Mouse (Mus musculus) B cell, adult 62 days (primary cell): ENCODE data around the gene Zfp781. TPM values are rescaled to one million over a fixed set of nuclear protein-coding genes. Genes with fewer than 3 reads are reported as not detected.

ENCODE experiments used
- total RNA-seq: library from RNA; stranded (reverse); gene quantifications from 4 replicates; pipeline ENCODE4 v1.2.4, GENCODE M21; 2023

Zfp781 gene
- 3.1 to 6.0 TPM (median 3.9 TPM) in 4 replicates for total RNA-seq

DNA sequence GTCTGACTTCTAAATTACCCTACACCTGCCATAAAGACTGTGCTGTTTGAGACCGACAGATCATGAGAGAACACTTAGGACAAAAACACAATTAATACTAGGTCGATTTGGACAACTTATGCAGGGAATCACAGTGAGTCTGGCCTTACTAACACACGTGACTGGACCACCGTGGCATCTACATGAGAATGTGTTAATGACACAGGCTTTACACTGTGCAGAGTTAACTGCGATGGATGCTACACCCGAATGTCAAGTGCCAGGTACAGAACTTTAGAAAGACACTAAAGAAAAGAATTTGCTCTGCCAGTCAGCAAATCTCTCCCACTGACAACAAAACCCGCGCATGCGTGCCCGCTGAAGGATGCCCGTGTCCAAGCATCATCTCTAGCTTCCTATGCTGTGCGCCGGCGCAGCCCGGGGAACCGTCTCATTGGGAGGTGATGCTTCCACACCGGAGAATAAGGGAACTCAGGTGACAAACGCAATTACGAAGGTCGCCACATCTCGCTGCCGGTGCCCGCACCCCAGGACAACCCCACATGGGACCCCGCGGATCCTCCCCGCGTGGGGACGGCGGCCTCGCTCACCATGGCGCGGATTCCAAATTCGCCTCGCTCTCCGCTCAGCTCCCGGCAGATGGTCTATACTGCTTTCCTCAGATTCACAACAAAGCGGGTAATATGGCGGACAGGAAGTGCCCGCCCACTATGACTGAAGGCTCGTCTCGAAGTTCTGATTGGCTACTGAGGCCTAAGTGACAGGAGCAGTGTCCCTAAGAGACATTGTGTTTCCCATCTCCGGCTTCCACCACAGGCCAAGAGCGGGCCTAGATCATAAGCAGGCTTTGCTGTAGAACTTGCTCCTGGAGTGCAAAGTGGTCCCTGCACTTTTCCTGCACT lies at the start of gene Zfp781:
Gene Zfp781, minus strand, starts transcription at position 639 of the 902 bp plus-strand sequence.

DNA sequence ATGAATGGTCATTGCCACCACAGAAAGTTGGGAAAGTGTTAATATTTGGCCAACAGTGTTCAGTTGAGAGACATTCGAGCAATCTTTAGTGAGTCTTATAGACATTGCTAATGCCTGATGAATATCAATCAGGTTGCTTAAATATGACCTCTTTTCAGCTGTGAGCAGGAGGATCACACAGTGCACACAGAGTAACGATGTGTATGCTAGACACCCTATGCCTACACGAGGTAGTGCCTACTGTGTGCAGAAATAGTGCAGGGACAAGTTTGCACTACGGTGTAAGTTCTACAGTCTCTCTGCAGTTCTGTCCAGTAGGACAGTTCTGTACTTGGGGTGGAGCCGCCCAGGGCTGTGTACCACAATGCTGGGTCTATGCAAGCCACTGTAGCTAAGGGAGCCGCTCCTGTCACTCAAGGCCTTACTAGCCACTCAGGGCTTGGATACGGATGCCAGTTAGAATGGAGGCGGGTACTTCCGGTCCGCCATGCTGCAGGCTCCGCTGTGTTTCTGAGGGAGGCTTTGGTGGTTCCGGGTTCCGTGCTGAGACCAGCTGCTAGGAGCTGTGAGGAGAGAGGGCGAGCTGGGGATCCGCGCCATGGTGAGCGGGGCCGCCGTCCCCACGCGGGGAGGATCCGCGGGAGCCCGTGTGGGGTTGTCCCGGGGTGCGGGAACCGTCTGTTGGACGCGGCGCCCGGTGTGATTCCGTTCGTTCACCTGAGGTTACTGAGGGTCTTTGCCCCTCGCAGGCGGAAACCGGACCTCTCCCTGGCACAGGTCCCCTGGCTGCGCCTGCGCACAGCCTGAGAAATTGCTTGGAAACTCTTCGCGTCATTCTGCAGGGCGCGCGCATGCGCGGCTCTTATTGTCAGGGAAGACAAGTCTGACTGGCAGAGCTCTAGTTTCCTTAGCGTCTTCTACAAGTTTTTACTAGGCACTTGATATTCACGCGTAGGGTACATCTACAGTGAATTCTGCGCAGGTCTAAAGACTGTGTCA lies 66.6 kb downstream of the Zfp781 start, which contains the start of gene Gm32687:
Gene Gm32687, plus strand, starts transcription at position 526 of the 999 bp plus-strand sequence.

Other genes with a start within 250 kb of the Zfp781 start
- gene Zfp433, start 225.7 kb downstream of the Zfp781 start, total RNA-seq = 4.7 to 10.9 TPM (median 7.2 TPM) in 4 replicates
- gene Gm3055, start 159.3 kb downstream of the Zfp781 start, total RNA-seq = 6.1 to 10.3 TPM (median 8.4 TPM) in 4 replicates
- gene Gm4767, start 118.3 kb downstream of the Zfp781 start, total RNA-seq = 1.4 to 2.6 TPM (median 2.2 TPM) in 4 replicates
- 0.95 to 5.8 TPM (median 2.9 TPM) in 4 replicates for gene Gm32687, start 66.5 kb downstream of the Zfp781 start, total RNA-seq
- 4.8 to 8.4 TPM (median 7.3 TPM) in 4 replicates for gene Zfp873, start 117.6 kb upstream of the Zfp781 start, total RNA-seq
- gene BC024063, start 152.9 kb upstream of the Zfp781 start, total RNA-seq = 9.9 to 11.0 TPM (median 10.4 TPM) in 4 replicates
- gene AU041133, start 197.5 kb upstream of the Zfp781 start, total RNA-seq = 7.2 to 8.7 TPM (median 8.2 TPM) in 4 replicates